Mouse (Mus musculus): ENCODE measurements around the gene Magi2. TPM values are rescaled to one million over a fixed set of nuclear protein-coding genes. Genes with fewer than 3 reads are reported as not detected.

Gene Magi2
- polyA plus RNA-seq, 1 experiment from 2014 or later: 6.1 TPM

DNA sequence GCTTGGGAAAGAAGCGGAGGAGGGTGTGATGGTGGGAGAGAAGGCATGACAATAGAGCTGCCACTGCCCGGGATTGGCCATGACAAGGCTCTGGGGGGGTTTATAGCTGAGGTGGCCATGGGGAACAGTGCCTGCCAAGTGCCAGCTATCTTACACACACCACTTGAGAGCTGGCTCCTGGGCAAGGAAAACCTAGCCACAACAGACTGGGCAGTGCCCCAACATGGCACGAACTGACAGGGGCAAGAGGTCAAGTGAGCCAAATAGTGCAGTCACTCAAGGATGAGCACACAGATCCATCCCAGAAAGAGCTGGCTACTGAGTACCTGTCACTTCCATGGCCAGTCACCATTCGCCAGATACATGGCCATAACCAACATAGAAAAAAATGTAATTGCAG lies 1179.8 kb downstream of the Magi2 start:
- Histone ChIP-seq H3K36me3 (ENCODE audit: control insufficient read depth, insufficient read depth, low read length) (no peaks in the 10 kb centered on the region), H3K27me3 (ENCODE audit: control insufficient read depth, insufficient read depth, low read length) (no peaks in the 10 kb centered on the region), H3K4me1 (ENCODE audit: control insufficient read depth, insufficient read depth, low read length) (no peaks in the 10 kb centered on the region), H3K4me3 (ENCODE audit: low read depth, low read length) (no peak overlapping the region), H3K4me2 (ENCODE audit: low read depth) (no peak overlapping the region), H3K27ac (ENCODE audit: low read depth, low read length) (no peak overlapping the region), H3K9me3 (ENCODE audit: control insufficient read depth, low read length) (no peaks in the 10 kb centered on the region), H3K9ac (ENCODE audit: low read length) (no peak overlapping the region)
- WGBS: 92% methylated on average over 4 of the region's 4 CpGs
- DNase-seq (ENCODE audit: low spot score): no peak
- no peak for ATAC-seq (ENCODE audit: insufficient read depth, low FRiP score, low TSS enrichment)

DNA sequence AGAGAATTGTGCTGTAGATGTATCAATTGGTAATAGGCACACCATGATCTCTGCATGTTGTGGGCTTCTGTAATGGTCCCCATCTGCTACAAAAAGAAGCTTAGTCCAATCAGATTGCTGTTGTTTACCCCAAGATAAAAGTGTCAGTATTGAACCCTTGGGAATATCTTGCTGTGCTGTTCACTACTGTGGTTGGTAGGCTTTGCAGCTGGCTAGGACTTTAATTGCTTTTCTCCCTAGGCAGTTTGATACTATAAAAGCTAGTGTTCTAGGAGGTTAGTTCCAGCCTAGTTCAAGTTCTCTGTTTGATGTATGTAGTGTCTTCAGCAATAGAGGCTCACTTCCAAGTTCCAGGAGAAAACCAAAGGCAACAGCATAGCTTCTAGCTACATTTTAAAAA lies 1188.5 kb downstream of the Magi2 start:
- H3K4me1 ChIP-seq (ENCODE audit: control insufficient read depth, insufficient read depth, low read length): no peaks in the 10 kb centered on the region
- H3K9ac ChIP-seq (ENCODE audit: low read length): no peak overlapping the region
- H3K4me3 ChIP-seq (ENCODE audit: low read depth, low read length): no peak overlapping the region
- no peaks in the 10 kb centered on the region for H3K36me3 ChIP-seq (ENCODE audit: control insufficient read depth, insufficient read depth, low read length)
- H3K9me3 ChIP-seq (ENCODE audit: control insufficient read depth, low read length): no peaks in the 10 kb centered on the region
- no peak for DNase-seq (ENCODE audit: low spot score)
- no peak for ATAC-seq (ENCODE audit: insufficient read depth, low FRiP score, low TSS enrichment)
- no peak overlapping the region for H3K4me2 ChIP-seq (ENCODE audit: low read depth)
- no peaks in the 10 kb centered on the region for H3K27me3 ChIP-seq (ENCODE audit: control insufficient read depth, insufficient read depth, low read length)
- H3K27ac ChIP-seq (ENCODE audit: low read depth, low read length): no peak overlapping the region

DNA sequence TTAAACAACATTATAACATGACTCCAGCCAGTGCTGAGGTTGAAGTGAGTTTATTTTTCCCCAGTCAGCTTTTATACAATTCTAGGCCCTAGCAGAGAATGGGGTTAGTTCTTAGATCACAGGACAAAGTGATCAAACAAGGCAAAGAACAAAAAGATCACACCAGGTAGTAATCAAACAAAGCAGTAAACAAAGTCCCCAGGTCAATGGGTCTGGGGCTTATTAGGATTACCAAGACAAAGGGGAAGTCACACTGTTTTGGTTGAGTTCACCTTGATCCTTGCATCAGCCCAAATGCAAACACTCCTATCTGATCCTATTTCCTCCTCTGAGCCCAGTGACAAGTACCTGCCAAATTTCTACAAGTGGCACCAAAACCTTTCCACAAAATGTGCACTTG lies 1190.5 kb downstream of the Magi2 start:
- H3K27ac ChIP-seq (ENCODE audit: low read depth, low read length): no peak overlapping the region
- no peaks in the 10 kb centered on the region for H3K36me3 ChIP-seq (ENCODE audit: control insufficient read depth, insufficient read depth, low read length)
- H3K4me3 ChIP-seq (ENCODE audit: low read depth, low read length): no peak overlapping the region
- no peak overlapping the region for H3K4me2 ChIP-seq (ENCODE audit: low read depth)
- no peak overlapping the region for H3K9ac ChIP-seq (ENCODE audit: low read length)
- ATAC-seq (ENCODE audit: insufficient read depth, low FRiP score, low TSS enrichment): no peak
- no peaks in the 10 kb centered on the region for H3K4me1 ChIP-seq (ENCODE audit: control insufficient read depth, insufficient read depth, low read length)
- no peaks in the 10 kb centered on the region for H3K9me3 ChIP-seq (ENCODE audit: control insufficient read depth, low read length)
- no peaks in the 10 kb centered on the region for H3K27me3 ChIP-seq (ENCODE audit: control insufficient read depth, insufficient read depth, low read length)
- DNase-seq (ENCODE audit: low spot score): no peak

DNA sequence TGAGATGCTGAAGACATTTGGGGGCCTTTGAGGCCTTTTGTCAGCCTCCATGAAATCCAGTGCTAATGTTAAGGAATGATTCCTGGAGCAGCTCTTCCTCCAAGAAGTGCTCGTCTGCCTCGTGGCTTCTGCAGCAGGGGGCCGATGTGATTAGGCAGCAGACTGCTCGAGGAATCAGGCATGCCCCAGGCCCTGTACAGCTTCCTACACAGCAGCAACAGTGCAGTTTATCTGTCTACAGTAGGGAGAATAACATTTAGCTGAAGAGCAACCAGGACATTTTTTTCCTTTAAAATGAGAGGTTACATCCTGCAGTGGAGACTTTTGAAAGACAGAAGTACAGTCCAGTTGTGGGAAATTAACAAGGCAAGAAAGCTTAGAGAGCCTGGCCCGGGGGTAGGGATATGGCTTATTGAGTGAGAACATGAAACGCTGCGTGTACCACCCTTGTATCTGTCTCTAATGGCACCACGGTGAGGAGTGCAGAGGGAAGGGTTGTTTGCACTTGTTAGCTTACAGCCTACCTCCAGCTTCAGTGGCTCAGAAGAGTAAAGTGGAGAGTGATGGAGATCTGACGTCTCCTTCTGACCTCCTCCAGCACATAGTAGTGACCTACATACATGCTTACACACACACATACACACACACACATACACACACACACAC lies 1205.4 kb downstream of the Magi2 start:
- no peak for ATAC-seq (ENCODE audit: insufficient read depth, low FRiP score, low TSS enrichment)
- no peak overlapping the region for H3K4me2 ChIP-seq (ENCODE audit: low read depth)
- 56% methylated on average over 9 of the region's 9 CpGs for WGBS

DNA sequence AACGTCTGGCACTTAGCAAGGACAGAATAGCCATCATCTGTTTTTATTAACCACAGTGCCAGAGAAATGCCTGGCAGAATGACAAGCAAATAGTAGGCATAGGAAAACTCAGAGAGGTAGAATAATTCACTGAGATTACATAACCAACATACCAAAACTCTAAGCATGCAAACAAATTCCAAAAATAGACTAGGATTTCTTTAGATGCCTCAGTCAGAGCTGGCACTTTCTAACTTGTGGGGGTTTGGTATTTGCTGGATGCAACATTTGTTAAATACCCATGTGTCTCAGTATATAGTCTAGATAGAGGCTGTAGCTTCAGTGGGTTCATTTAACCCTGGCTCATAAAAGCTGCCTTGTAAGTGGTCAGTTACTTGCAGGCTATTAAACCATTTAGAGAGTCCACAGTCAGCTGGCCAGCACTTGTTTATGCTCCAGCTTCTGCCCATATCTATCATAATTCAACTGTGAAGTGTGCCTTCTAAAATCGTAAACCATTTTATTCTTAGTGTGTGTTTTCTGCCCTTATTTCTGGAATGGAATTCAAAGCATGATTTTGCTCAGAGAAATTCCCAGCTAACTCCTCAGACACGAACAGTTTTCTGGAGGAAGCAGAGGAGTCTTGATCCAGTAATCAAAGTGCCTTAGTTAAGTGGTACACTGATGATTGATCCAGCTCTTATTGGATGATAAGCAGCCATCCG lies 1219.8 kb downstream of the Magi2 start:
- Histone ChIP-seq H3K4me1 (ENCODE audit: control insufficient read depth, insufficient read depth, low read length) (no peaks in the 10 kb centered on the region), H3K4me2 (ENCODE audit: low read depth) (no peak overlapping the region), H3K27ac (ENCODE audit: low read depth, low read length) (no peak overlapping the region), H3K27me3 (ENCODE audit: control insufficient read depth, insufficient read depth, low read length) (no peaks in the 10 kb centered on the region), H3K9me3 (ENCODE audit: control insufficient read depth, low read length) (no peaks in the 10 kb centered on the region), H3K4me3 (ENCODE audit: low read depth, low read length) (no peak overlapping the region), H3K36me3 (ENCODE audit: control insufficient read depth, insufficient read depth, low read length) (no peaks in the 10 kb centered on the region), H3K9ac (ENCODE audit: low read length) (no peak overlapping the region)
- no peak for DNase-seq (ENCODE audit: low spot score)
- 69% methylated on average over 4 of the region's 4 CpGs for WGBS
- no peak for ATAC-seq (ENCODE audit: insufficient read depth, low FRiP score, low TSS enrichment)

More for the DNA sequence above, 1205.4 kb downstream of the Magi2 start:
- no peaks in the 10 kb centered on the region for H3K9me3 ChIP-seq (ENCODE audit: control insufficient read depth, low read length)
- H3K27me3 ChIP-seq (ENCODE audit: control insufficient read depth, insufficient read depth, low read length): no peaks in the 10 kb centered on the region
- no peak for DNase-seq (ENCODE audit: low spot score)
- no peak overlapping the region for H3K4me3 ChIP-seq (ENCODE audit: low read depth, low read length)
- no peaks in the 10 kb centered on the region for H3K36me3 ChIP-seq (ENCODE audit: control insufficient read depth, insufficient read depth, low read length)
- no peak overlapping the region for H3K27ac ChIP-seq (ENCODE audit: low read depth, low read length)
- no peaks in the 10 kb centered on the region for H3K4me1 ChIP-seq (ENCODE audit: control insufficient read depth, insufficient read depth, low read length)
- H3K9ac ChIP-seq (ENCODE audit: low read length): no peak overlapping the region

DNA sequence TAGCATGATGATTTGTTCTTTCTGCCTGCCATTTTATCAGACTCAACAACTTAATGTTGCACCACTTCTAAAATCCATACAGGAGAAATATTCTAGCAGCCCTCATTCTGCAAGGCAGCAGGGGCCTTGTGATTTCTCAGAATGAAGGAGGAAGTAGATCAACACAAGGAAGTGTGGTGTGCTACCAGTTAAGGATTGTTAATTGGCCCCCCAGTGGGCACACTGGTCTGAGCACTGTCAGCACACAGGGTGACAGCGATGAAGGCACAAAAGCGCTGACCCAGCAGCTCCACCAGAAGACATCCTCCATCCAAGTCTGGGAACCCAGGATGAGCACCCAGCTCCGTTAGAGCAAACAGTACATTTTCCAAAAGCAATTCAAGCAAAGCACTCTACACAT lies 1229.3 kb downstream of the Magi2 start:
- H3K4me1 ChIP-seq (ENCODE audit: control insufficient read depth, insufficient read depth, low read length): no peaks in the 10 kb centered on the region

DNA sequence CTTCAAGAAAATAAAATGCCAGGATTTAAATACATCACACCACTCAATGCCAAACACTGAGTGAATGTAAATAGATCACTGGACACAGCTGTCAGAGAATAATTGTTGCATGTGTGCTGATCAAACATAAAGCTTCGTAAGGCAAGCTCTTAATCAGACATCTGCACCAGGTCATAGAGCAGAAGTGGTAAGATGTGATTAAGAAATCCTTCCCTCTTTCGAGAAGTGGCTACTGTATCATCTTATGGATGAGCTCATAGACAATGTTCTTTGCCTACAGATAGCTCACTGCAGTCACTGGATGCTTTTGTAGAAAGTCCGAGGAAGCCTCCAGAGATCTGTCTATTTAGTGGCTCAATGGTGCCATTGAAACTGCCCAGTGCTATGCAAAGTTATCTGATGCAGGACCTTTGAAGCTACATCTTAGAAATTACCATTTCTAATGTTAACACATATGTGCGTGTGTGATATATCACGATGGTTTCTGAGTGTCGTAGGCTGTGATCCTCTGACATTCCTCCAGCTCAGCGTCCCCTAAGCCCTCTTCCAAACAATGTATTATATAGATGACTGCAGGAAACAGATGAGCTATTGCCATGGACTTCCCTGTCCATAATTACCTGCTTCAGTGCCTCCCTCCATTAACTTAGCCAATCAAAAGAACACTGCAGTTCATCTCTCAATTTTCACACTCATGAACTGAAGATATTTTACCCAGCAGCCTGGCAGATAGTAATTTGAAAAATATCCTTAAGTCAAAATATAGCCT lies 1231.1 kb downstream of the Magi2 start:
- no peak for ATAC-seq (ENCODE audit: insufficient read depth, low FRiP score, low TSS enrichment)
- DNase-seq (ENCODE audit: low spot score): no peak
- Histone ChIP-seq H3K9me3 (ENCODE audit: control insufficient read depth, low read length) (no peaks in the 10 kb centered on the region), H3K9ac (ENCODE audit: low read length) (no peak overlapping the region), H3K36me3 (ENCODE audit: control insufficient read depth, insufficient read depth, low read length) (no peaks in the 10 kb centered on the region), H3K27me3 (ENCODE audit: control insufficient read depth, insufficient read depth, low read length) (no peaks in the 10 kb centered on the region), H3K27ac (ENCODE audit: low read depth, low read length) (no peak overlapping the region), H3K4me2 (ENCODE audit: low read depth) (no peak overlapping the region), H3K4me3 (ENCODE audit: low read depth, low read length) (no peak overlapping the region), H3K4me1 (ENCODE audit: control insufficient read depth, insufficient read depth, low read length) (no peaks in the 10 kb centered on the region)
- WGBS: 84% methylated on average over 7 of the region's 7 CpGs

More for the DNA sequence above, 1229.3 kb downstream of the Magi2 start:
- H3K9ac ChIP-seq (ENCODE audit: low read length): no peak overlapping the region
- H3K4me2 ChIP-seq (ENCODE audit: low read depth): no peak overlapping the region
- H3K4me3 ChIP-seq (ENCODE audit: low read depth, low read length): no peak overlapping the region
- 72% methylated on average over 3 of the region's 3 CpGs for WGBS
- DNase-seq (ENCODE audit: low spot score) (no peak), ATAC-seq (ENCODE audit: insufficient read depth, low FRiP score, low TSS enrichment) (no peak)
- no peaks in the 10 kb centered on the region for H3K27me3 ChIP-seq (ENCODE audit: control insufficient read depth, insufficient read depth, low read length)
- H3K27ac ChIP-seq (ENCODE audit: low read depth, low read length): no peak overlapping the region
- H3K36me3 ChIP-seq (ENCODE audit: control insufficient read depth, insufficient read depth, low read length): no peaks in the 10 kb centered on the region
- H3K9me3 ChIP-seq (ENCODE audit: control insufficient read depth, low read length): no peaks in the 10 kb centered on the region

DNA sequence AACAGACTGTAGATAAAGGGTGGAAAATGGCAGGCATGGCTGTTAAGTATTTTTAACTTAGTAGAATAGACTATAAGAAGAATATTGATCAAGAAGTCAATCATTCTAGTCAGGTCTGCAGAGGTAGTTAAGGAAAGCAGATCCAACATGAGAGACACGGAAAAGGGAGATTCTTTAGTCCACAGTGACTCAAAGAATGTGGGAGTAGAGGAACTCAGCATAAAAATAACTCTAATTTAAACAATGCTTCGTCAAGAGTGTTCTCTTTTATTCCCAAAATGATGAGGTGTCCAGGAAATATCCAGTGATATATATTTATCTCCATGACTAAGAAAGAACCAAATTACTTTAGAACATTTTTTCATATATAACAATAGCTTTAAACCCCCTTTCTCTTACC lies 1234.9 kb downstream of the Magi2 start:
- WGBS: 79% methylated on average over 2 of the region's 2 CpGs
- ATAC-seq (ENCODE audit: insufficient read depth, low FRiP score, low TSS enrichment) (no peak), DNase-seq (ENCODE audit: low spot score) (no peak)
- no peak overlapping the region for H3K4me2 ChIP-seq (ENCODE audit: low read depth)
- no peak overlapping the region for H3K4me3 ChIP-seq (ENCODE audit: low read depth, low read length)
- H3K4me1 ChIP-seq (ENCODE audit: control insufficient read depth, insufficient read depth, low read length): no peaks in the 10 kb centered on the region
- no peaks in the 10 kb centered on the region for H3K9me3 ChIP-seq (ENCODE audit: control insufficient read depth, low read length)
- H3K27me3 ChIP-seq (ENCODE audit: control insufficient read depth, insufficient read depth, low read length): no peaks in the 10 kb centered on the region
- no peak overlapping the region for H3K27ac ChIP-seq (ENCODE audit: low read depth, low read length)
- no peaks in the 10 kb centered on the region for H3K36me3 ChIP-seq (ENCODE audit: control insufficient read depth, insufficient read depth, low read length)
- H3K9ac ChIP-seq (ENCODE audit: low read length): no peak overlapping the region

DNA sequence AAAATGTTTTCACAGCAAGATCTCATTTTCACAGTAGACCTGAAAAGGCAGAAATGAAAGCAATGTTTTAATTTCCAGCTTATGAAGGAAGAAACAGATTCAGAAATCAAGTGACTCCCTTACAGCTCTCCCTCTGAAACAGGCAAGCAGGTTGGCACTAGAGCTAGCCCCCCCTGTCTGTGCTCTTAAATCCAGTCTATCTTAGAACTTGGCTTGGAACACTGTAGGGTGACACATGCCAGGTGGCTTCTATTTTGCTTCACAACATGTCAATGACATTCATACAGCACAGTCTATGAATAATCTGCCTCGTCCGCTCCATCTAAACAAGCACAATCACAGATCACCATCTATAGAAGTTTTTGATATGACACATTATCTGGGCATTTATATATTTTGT lies 1235.5 kb downstream of the Magi2 start:
- no peaks in the 10 kb centered on the region for H3K27me3 ChIP-seq (ENCODE audit: control insufficient read depth, insufficient read depth, low read length)
- ATAC-seq (ENCODE audit: insufficient read depth, low FRiP score, low TSS enrichment): no peak
- DNase-seq (ENCODE audit: low spot score): no peak
- no peak overlapping the region for H3K9ac ChIP-seq (ENCODE audit: low read length)
- no peaks in the 10 kb centered on the region for H3K4me1 ChIP-seq (ENCODE audit: control insufficient read depth, insufficient read depth, low read length)
- H3K4me2 ChIP-seq (ENCODE audit: low read depth): no peak overlapping the region
- no peaks in the 10 kb centered on the region for H3K36me3 ChIP-seq (ENCODE audit: control insufficient read depth, insufficient read depth, low read length)
- H3K27ac ChIP-seq (ENCODE audit: low read depth, low read length): no peak overlapping the region
- WGBS: 87% methylated on average over 2 of the region's 2 CpGs
- H3K4me3 ChIP-seq (ENCODE audit: low read depth, low read length): no peak overlapping the region
- no peaks in the 10 kb centered on the region for H3K9me3 ChIP-seq (ENCODE audit: control insufficient read depth, low read length)
